Mouse (Mus musculus): ENCODE data around the gene Polr2f. TPM values are rescaled to one million over a fixed set of nuclear protein-coding genes. Genes with fewer than 3 reads are reported as not detected.
A peak's percentile ranks its signal among the peaks of the same experiment; 100 is the strongest.

Polr2f gene
- polyA plus RNA-seq, 1 experiment from 2014 or later, result 398 TPM

- H3K4me1 ChIP-seq (replicated peaks; ENCODE audit: control insufficient read depth, insufficient read depth, low read length), result no peaks in the 10 kb centered on the region
- no peak overlapping the region for H3K27ac ChIP-seq (ENCODE audit: low read depth)
- H3K9me3 ChIP-seq (ENCODE audit: control insufficient read depth, low read length), result no peaks in the 10 kb centered on the region
- no peak overlapping the region for H3K4me3 ChIP-seq (ENCODE audit: low read depth, low read length)
- no peaks in the 10 kb centered on the region for H3K27me3 ChIP-seq (replicated peaks; ENCODE audit: control insufficient read depth, insufficient read depth, low read length)
- ATAC-seq (replicated peaks; ENCODE audit: low FRiP score, low TSS enrichment, low read depth) (peak; percentile 57), DNase-seq (ENCODE audit: low spot score) (peak; percentile 95)
- 51% methylated on average over 7 of the region's 7 CpGs for WGBS
- H3K4me2 ChIP-seq (ENCODE audit: low read length), result no peak overlapping the region
- no peak overlapping the region for H3K9ac ChIP-seq (ENCODE audit: low read length)
- peaks cover 81% of the 10 kb centered on the region for H3K36me3 ChIP-seq (ENCODE audit: control insufficient read depth, insufficient read depth, low read length)
Measured at GRCm38 (mm10) chr15:79148533-79148932, 7.7 kb downstream of the Polr2f start.

- DNase-seq (ENCODE audit: low spot score), result no peak
Measured at GRCm38 (mm10) chr15:79151881-79152280, 11.1 kb downstream of the Polr2f start.

GRCm38 (mm10) chr15:79152709-79153108 lies 11.9 kb downstream of the Polr2f start:
- H3K4me1 ChIP-seq (replicated peaks; ENCODE audit: control insufficient read depth, insufficient read depth, low read length), result no peaks in the 10 kb centered on the region
- H3K36me3 ChIP-seq (ENCODE audit: control insufficient read depth, insufficient read depth, low read length), result peaks cover 42% of the 10 kb centered on the region
- H3K4me3 ChIP-seq (ENCODE audit: low read depth, low read length), result no peak overlapping the region
- no peaks in the 10 kb centered on the region for H3K27me3 ChIP-seq (replicated peaks; ENCODE audit: control insufficient read depth, insufficient read depth, low read length)
- WGBS, result 62% methylated on average over 6 of the region's 6 CpGs
- ATAC-seq (replicated peaks; ENCODE audit: low FRiP score, low TSS enrichment, low read depth) (no peak), DNase-seq (ENCODE audit: low spot score) (no peak)
- no peak overlapping the region for H3K9ac ChIP-seq (ENCODE audit: low read length)
- H3K27ac ChIP-seq (ENCODE audit: low read depth), result no peak overlapping the region
- H3K9me3 ChIP-seq (ENCODE audit: control insufficient read depth, low read length), result no peaks in the 10 kb centered on the region
- H3K4me2 ChIP-seq (ENCODE audit: low read length), result no peak overlapping the region

More at GRCm38 (mm10) chr15:79151881-79152280, 11.1 kb downstream of the Polr2f start:
- H3K4me3 ChIP-seq (ENCODE audit: low read depth, low read length), result no peak overlapping the region
- H3K27me3 ChIP-seq (replicated peaks; ENCODE audit: control insufficient read depth, insufficient read depth, low read length), result no peaks in the 10 kb centered on the region
- 72% methylated on average over 8 of the region's 8 CpGs for WGBS
- H3K36me3 ChIP-seq (ENCODE audit: control insufficient read depth, insufficient read depth, low read length), result peaks cover 50% of the 10 kb centered on the region
- no peaks in the 10 kb centered on the region for H3K9me3 ChIP-seq (ENCODE audit: control insufficient read depth, low read length)
- H3K4me2 ChIP-seq (ENCODE audit: low read length), result no peak overlapping the region
- no peak overlapping the region for H3K9ac ChIP-seq (ENCODE audit: low read length)
- ATAC-seq (replicated peaks; ENCODE audit: low FRiP score, low TSS enrichment, low read depth), result no peak
- no peaks in the 10 kb centered on the region for H3K4me1 ChIP-seq (replicated peaks; ENCODE audit: control insufficient read depth, insufficient read depth, low read length)
- no peak overlapping the region for H3K27ac ChIP-seq (ENCODE audit: low read depth)

GRCm38 (mm10) chr15:79155572-79155971 lies 14.8 kb downstream of the Polr2f start:
- Histone ChIP-seq H3K9ac (ENCODE audit: low read length) (no peak overlapping the region), H3K9me3 (ENCODE audit: control insufficient read depth, low read length) (no peaks in the 10 kb centered on the region), H3K27me3 (replicated peaks; ENCODE audit: control insufficient read depth, insufficient read depth, low read length) (peaks cover 15% of the 10 kb centered on the region; the same call in 1 of the 2 replicates), H3K27ac (ENCODE audit: low read depth) (no peak overlapping the region), H3K36me3 (ENCODE audit: control insufficient read depth, insufficient read depth, low read length) (peaks cover 26% of the 10 kb centered on the region), H3K4me1 (replicated peaks; ENCODE audit: control insufficient read depth, insufficient read depth, low read length) (no peaks in the 10 kb centered on the region), H3K4me2 (ENCODE audit: low read length) (no peak overlapping the region), H3K4me3 (ENCODE audit: low read depth, low read length) (no peak overlapping the region)
- DNase-seq (ENCODE audit: low spot score), result no peak
- ATAC-seq (replicated peaks; ENCODE audit: low FRiP score, low TSS enrichment, low read depth), result no peak; the same call in 1 of the 2 replicates
- 33% methylated on average over 3 of the region's 3 CpGs for whole genome bisulfite sequencing

GRCm38 (mm10) chr15:79162301-79162700 lies 21.5 kb downstream of the Polr2f start:
- Histone ChIP-seq H3K4me2 (ENCODE audit: low read length) (no peak overlapping the region), H3K4me1 (replicated peaks; ENCODE audit: control insufficient read depth, insufficient read depth, low read length) (no peaks in the 10 kb centered on the region), H3K27ac (ENCODE audit: low read depth) (no peak overlapping the region), H3K9ac (ENCODE audit: low read length) (peak overlapping the region; percentile 17; the same call in 1 of the 2 replicates), H3K9me3 (ENCODE audit: control insufficient read depth, low read length) (no peaks in the 10 kb centered on the region), H3K4me3 (ENCODE audit: low read depth, low read length) (peak overlapping the region; percentile 26; the same call in 1 of the 2 replicates), H3K27me3 (replicated peaks; ENCODE audit: control insufficient read depth, insufficient read depth, low read length) (peaks cover 63% of the 10 kb centered on the region), H3K36me3 (ENCODE audit: control insufficient read depth, insufficient read depth, low read length) (no peaks in the 10 kb centered on the region)
- ATAC-seq (replicated peaks; ENCODE audit: low FRiP score, low TSS enrichment, low read depth), result no peak
- DNase-seq (ENCODE audit: low spot score), result no peak
- WGBS, result 71% methylated on average over 7 of the region's 7 CpGs

- Histone ChIP-seq H3K27me3 (replicated peaks; ENCODE audit: control insufficient read depth, insufficient read depth, low read length) (peaks cover 63% of the 10 kb centered on the region), H3K9me3 (ENCODE audit: control insufficient read depth, low read length) (no peaks in the 10 kb centered on the region), H3K4me2 (ENCODE audit: low read length) (no peak overlapping the region), H3K36me3 (ENCODE audit: control insufficient read depth, insufficient read depth, low read length) (no peaks in the 10 kb centered on the region), H3K9ac (ENCODE audit: low read length) (peak overlapping the region; percentile 17; the same call in 1 of the 2 replicates), H3K27ac (ENCODE audit: low read depth) (no peak overlapping the region), H3K4me3 (ENCODE audit: low read depth, low read length) (peak overlapping the region; percentile 26), H3K4me1 (replicated peaks; ENCODE audit: control insufficient read depth, insufficient read depth, low read length) (no peaks in the 10 kb centered on the region)
- no peak for ATAC-seq (replicated peaks; ENCODE audit: low FRiP score, low TSS enrichment, low read depth)
- no peak for DNase-seq (ENCODE audit: low spot score)
- 35% methylated on average over 14 of the region's 14 CpGs for WGBS
Measured at GRCm38 (mm10) chr15:79162822-79163221, 22.0 kb downstream of the Polr2f start.

GRCm38 (mm10) chr15:79164251-79164650 lies 23.4 kb downstream of the Polr2f start:
- Histone ChIP-seq H3K9me3 (ENCODE audit: control insufficient read depth, low read length) (no peaks in the 10 kb centered on the region), H3K9ac (ENCODE audit: low read length) (no peak overlapping the region; the same call in 1 of the 2 replicates), H3K27me3 (replicated peaks; ENCODE audit: control insufficient read depth, insufficient read depth, low read length) (peaks cover 58% of the 10 kb centered on the region), H3K4me1 (replicated peaks; ENCODE audit: control insufficient read depth, insufficient read depth, low read length) (no peaks in the 10 kb centered on the region), H3K4me2 (ENCODE audit: low read length) (no peak overlapping the region; the same call in 1 of the 2 replicates), H3K27ac (ENCODE audit: low read depth) (no peak overlapping the region), H3K4me3 (ENCODE audit: low read depth, low read length) (0 out of 2 replicates have a peak overlapping the region, but pooled peaks have one; percentile 26), H3K36me3 (ENCODE audit: control insufficient read depth, insufficient read depth, low read length) (no peaks in the 10 kb centered on the region)
- 0 out of 2 replicates have a peak, but pooled peaks have one; percentile 34 for ATAC-seq (replicated peaks; ENCODE audit: low FRiP score, low TSS enrichment, low read depth)
- WGBS, result 3% methylated on average over 15 of the region's 15 CpGs
- DNase-seq (ENCODE audit: low spot score), result no peak

GRCm38 (mm10) chr15:79165140-79165539 lies 24.3 kb downstream of the Polr2f start, which contains the start of gene Sox10:
Gene Sox10 (minus strand): TSS chr15:79165240.
- ATAC-seq (replicated peaks; ENCODE audit: low FRiP score, low TSS enrichment, low read depth) (no peak), DNase-seq (ENCODE audit: low spot score) (no peak)
- no peaks in the 10 kb centered on the region for H3K9me3 ChIP-seq (ENCODE audit: control insufficient read depth, low read length)
- no peak within 1 kb of the TSS; the same call in 1 of the 2 replicates for H3K4me2 ChIP-seq (ENCODE audit: low read length)
- H3K27me3 ChIP-seq (replicated peaks; ENCODE audit: control insufficient read depth, insufficient read depth, low read length), result peaks cover 53% of the 10 kb centered on the region
- H3K4me1 ChIP-seq (replicated peaks; ENCODE audit: control insufficient read depth, insufficient read depth, low read length), result no peaks in the 10 kb centered on the region
- 49% methylated on average over 5 of the region's 5 CpGs for WGBS
- no peaks in the 10 kb centered on the region for H3K36me3 ChIP-seq (ENCODE audit: control insufficient read depth, insufficient read depth, low read length)
- H3K9ac ChIP-seq (ENCODE audit: low read length), result no peak within 1 kb of the TSS; the same call in 1 of the 2 replicates
- H3K4me3 ChIP-seq (ENCODE audit: low read depth, low read length), result 0 out of 2 replicates have a peak within 1 kb of the TSS, but pooled peaks have one; percentile 26
- peak within 1 kb of the TSS; percentile 23; the same call in 1 of the 2 replicates for H3K27ac ChIP-seq (ENCODE audit: low read depth)

GRCm38 (mm10) chr15:79166712-79167111 lies 25.9 kb downstream of the Polr2f start:
- no peak for DNase-seq (ENCODE audit: low spot score)
- peaks cover 38% of the 10 kb centered on the region for H3K27me3 ChIP-seq (replicated peaks; ENCODE audit: control insufficient read depth, insufficient read depth, low read length)
- WGBS, result 41% methylated on average over 8 of the region's 8 CpGs

More at GRCm38 (mm10) chr15:79166712-79167111, 25.9 kb downstream of the Polr2f start:
- Histone ChIP-seq H3K4me3 (ENCODE audit: low read depth, low read length) (no peak overlapping the region), H3K4me2 (ENCODE audit: low read length) (no peak overlapping the region), H3K27ac (ENCODE audit: low read depth) (no peak overlapping the region), H3K36me3 (ENCODE audit: control insufficient read depth, insufficient read depth, low read length) (no peaks in the 10 kb centered on the region), H3K9ac (ENCODE audit: low read length) (no peak overlapping the region), H3K4me1 (replicated peaks; ENCODE audit: control insufficient read depth, insufficient read depth, low read length) (no peaks in the 10 kb centered on the region), H3K9me3 (ENCODE audit: control insufficient read depth, low read length) (no peaks in the 10 kb centered on the region)
- peak; percentile 33; the same call in 1 of the 2 replicates for ATAC-seq (replicated peaks; ENCODE audit: low FRiP score, low TSS enrichment, low read depth)

Measured in intestine, embryonic 14.5 days (tissue).